Mouse (Mus musculus) thymus, adult 18-20 months (tissue): ENCODE results near the gene Tsc1.

Experiments
- DNase-seq, 2 experiments: peaks; one replicate each; pipeline ENCODE4 v3.0.0; 2022; ENCODE audit warnings: mixed read lengths in 2 of 2

Tsc1 gene

GRCm38 (mm10) chr2:28640461-28641424 is at the start of gene Tsc1:
Gene Tsc1, plus strand, starts transcription at chr2:28641228.
- DNase-seq: peak; percentile 86 to 92

- DNase-seq: no peak
Measured at GRCm38 (mm10) chr2:28591479-28591878, 49.5 kb upstream of the Tsc1 start.

- peak; percentile 26 to 39 for DNase-seq
Measured at GRCm38 (mm10) chr2:28592809-28593208, 48.2 kb upstream of the Tsc1 start.

- no peak for DNase-seq
Measured at GRCm38 (mm10) chr2:28596021-28596420, 45.0 kb upstream of the Tsc1 start.

- no peak for DNase-seq
Measured at GRCm38 (mm10) chr2:28596998-28597397, 44.0 kb upstream of the Tsc1 start.

- DNase-seq: no peak
Measured at GRCm38 (mm10) chr2:28597733-28598547, 43.1 kb upstream of the Tsc1 start.

GRCm38 (mm10) chr2:28598692-28599568 is 42.1 kb upstream of the Tsc1 start:
- no peak for DNase-seq

- DNase-seq: no peak
Measured at GRCm38 (mm10) chr2:28599569-28599900, 41.5 kb upstream of the Tsc1 start.

GRCm38 (mm10) chr2:28601720-28602590 is 39.1 kb upstream of the Tsc1 start:
- DNase-seq: no peak

- DNase-seq: no peak
Measured at GRCm38 (mm10) chr2:28603542-28603941, 37.5 kb upstream of the Tsc1 start.

- DNase-seq: no peak
Measured at GRCm38 (mm10) chr2:28605789-28606541, 35.1 kb upstream of the Tsc1 start.

- DNase-seq: no peak
Measured at GRCm38 (mm10) chr2:28606601-28607340, 34.3 kb upstream of the Tsc1 start.

GRCm38 (mm10) chr2:28607341-28608165 is 33.5 kb upstream of the Tsc1 start:
- no peak for DNase-seq

- no peak for DNase-seq
Measured at GRCm38 (mm10) chr2:28609851-28610250, 31.2 kb upstream of the Tsc1 start.

- no peak for DNase-seq
Measured at GRCm38 (mm10) chr2:28610716-28611406, 30.2 kb upstream of the Tsc1 start.

GRCm38 (mm10) chr2:28611407-28611787 is 29.6 kb upstream of the Tsc1 start:
- DNase-seq: no peak

GRCm38 (mm10) chr2:28612436-28613063 is 28.5 kb upstream of the Tsc1 start:
- no peak for DNase-seq

GRCm38 (mm10) chr2:28613599-28613998 is 27.4 kb upstream of the Tsc1 start:
- no peak for DNase-seq
